Mouse (Mus musculus) adrenal gland, adult (tissue): ENCODE data around the gene Psmb5.
A peak's percentile ranks its signal among the peaks of the same experiment; 100 is the strongest.

Source experiments
- DNase-seq, 2 experiments: peaks; one replicate each; pipeline ENCODE4 v3.0.0; 2022 to 2023; ENCODE audit warnings: low spot score in 1 of 2; ENCODE audit not compliant: inconsistent age in 2 of 2

Psmb5 gene

DNA sequence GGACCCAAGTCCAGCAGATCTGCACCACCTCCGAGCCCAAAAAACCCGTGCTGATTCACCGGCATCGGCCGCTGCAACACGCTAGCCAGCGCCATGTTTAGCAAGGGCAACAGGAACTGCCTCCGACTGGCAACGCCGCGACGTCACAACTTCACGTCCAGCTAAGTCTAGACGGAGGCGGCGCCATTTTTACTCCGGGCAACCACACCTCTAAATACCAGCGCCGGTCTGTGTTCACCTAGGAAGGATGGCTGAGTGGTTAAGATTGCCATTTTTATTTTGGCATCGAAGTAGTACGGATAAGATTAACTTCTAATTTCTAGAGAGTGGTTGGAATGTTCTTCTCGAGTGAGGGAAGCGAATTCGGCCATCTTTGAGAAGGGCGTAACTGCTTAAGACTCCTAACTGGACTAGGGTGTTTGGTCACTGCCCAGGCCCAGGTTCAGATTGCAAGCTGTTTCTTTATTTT is at the start of gene Psmb5:
Gene Psmb5, minus strand, starts transcription at position 126 of the 469 bp plus-strand sequence.
- peak; percentile 90 to 98 for DNase-seq

DNA sequence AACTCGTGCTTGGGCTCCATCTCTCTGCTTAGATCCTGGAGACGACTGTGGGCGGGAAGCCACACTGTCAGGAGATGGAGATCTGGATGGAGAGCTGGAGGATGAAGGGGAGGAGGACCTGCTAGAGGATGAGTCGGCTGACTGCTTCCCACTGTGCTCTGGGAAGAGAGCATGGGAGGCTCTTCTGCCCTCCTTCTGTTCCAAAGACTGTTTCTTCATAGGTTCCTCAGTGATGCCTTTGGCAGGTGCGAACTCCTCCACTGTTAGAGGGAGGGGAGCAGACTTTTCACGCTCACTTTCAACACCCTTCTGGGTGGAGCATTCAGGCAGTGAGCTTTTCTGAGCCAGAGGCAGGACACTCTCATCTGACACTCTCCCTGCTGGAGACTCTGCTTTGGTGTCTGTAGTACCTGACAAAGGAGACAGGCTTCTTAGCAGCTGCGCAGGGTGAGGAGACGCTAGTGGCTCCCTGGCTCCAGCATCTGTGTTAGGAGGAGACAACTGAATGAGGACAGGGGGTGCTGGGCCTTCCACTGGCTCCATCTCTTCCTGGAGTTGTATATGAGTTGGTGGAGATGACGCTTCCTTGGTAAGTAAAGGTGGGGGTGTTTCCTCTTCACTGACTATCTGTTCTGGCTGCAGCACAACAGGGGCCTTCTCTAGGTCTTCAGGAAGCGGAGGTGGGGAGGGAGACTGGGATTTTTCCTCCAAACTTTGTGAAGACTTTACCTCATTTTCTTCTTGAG is 46.8 kb upstream of the Psmb5 start:
- DNase-seq = no peak

- DNase-seq = peak in 1 of 2 experiments; percentile 63
These were observed 42.2 kb upstream of the Psmb5 start for GRCm38 (mm10) chr14:54660009-54660408.

GRCm38 (mm10) chr14:54653496-54653895 is 35.7 kb upstream of the Psmb5 start:
- DNase-seq = peak; percentile 91 to 96

GRCm38 (mm10) chr14:54652787-54653186 is 35.0 kb upstream of the Psmb5 start:
- DNase-seq = peak in 1 of 2 experiments; percentile 55

DNA sequence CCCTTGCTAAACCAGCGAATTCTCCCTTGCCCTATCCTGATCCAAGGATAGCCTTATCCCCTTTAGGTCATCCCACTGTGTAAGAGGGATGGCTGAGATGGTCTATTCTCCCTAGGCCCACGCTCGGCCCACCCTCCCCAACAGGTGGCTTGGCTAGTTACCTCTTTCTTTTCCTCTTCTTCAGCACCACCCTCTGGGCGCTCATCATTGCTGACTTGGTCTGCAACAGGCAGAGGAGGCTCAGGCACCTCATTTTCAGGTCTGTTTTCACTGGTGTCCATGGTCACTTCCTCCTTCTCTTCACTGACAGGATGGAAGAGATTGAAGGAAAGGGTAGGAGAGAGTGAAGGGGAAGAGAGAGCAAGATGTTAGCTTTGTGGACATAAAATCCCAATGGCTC is 33.7 kb upstream of the Psmb5 start:
- DNase-seq = no peak

- peak; percentile 80 to 93 for DNase-seq
These were observed 33.0 kb upstream of the Psmb5 start for GRCm38 (mm10) chr14:54650621-54651454.

GRCm38 (mm10) chr14:54647900-54648299 is 30.1 kb upstream of the Psmb5 start:
- DNase-seq = no peak

DNA sequence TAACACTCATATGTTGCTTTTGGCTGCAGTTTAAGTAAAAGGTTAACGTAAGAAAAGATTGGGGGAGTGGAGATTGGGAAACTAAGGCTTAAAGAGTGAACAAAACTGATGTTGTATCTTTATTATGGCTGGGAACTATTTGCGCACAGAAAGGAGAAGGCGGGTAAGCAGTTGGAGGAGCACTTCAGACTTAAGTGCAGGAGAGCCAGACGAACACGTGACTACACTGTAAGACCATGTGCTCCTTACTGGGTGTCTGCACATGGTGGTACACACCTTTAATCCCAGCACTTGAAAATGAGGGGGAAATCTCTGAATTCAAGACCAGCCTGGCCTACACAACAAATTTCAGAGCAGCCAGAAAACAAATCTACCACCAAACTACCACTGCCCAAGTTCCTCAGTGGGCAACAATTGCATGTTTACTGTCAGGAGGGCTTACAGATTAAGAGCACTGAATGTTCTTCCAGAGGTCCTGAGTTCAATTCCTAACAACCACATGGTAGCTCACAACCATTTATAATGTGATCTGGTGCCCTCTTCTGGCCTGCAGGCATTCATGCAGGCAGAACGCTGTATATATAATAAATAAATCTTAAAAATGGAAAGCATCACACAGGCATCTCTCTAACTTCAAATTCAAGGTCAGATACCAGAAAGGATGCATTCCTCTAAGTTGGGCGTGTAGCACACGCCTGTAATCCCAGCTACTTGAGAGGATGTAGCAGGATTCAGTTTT is 29.2 kb upstream of the Psmb5 start:
- DNase-seq = no peak

- DNase-seq = no peak
These were observed 28.6 kb upstream of the Psmb5 start for GRCm38 (mm10) chr14:54646455-54646854.

DNA sequence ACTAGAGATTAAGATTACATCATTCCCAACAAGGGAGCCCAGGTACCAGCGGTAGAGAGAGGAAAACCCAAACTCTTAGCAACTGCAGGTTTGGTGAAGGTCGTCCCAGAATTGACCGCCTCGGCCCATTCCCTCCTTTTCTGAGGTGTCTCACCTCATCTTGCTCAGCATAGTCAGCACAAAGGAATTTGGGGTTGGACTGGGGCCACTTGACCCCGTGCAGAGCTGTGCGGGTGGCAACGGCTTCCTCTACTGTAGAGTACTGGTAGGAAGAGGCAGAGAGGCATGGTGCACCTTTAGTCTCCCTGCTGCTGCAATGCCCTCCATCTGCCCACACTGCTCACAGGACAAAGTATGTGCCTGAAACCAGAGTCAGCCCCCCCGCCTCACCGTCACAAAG is 26.5 kb upstream of the Psmb5 start:
- DNase-seq = peak; percentile 60 to 73

DNA sequence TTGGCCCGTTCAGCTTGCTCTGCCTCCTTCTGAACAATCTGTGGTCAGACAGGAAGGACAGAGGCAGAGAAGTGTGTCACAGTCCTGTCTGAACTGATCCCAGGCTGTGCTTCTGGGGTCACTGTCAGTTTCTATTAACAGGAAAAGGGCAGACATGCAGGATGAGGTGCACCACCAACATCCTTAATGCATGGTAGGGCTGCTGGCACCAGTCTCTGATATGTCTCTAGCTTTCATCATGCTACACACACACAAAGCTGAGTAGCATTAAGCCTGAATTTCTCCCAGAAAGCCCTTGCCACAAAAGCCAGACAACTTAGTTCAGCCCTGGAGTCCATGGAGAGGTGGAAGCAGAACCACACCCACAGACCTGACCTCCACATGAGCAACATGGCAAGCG is 25.2 kb upstream of the Psmb5 start:
- DNase-seq = no peak

DNA sequence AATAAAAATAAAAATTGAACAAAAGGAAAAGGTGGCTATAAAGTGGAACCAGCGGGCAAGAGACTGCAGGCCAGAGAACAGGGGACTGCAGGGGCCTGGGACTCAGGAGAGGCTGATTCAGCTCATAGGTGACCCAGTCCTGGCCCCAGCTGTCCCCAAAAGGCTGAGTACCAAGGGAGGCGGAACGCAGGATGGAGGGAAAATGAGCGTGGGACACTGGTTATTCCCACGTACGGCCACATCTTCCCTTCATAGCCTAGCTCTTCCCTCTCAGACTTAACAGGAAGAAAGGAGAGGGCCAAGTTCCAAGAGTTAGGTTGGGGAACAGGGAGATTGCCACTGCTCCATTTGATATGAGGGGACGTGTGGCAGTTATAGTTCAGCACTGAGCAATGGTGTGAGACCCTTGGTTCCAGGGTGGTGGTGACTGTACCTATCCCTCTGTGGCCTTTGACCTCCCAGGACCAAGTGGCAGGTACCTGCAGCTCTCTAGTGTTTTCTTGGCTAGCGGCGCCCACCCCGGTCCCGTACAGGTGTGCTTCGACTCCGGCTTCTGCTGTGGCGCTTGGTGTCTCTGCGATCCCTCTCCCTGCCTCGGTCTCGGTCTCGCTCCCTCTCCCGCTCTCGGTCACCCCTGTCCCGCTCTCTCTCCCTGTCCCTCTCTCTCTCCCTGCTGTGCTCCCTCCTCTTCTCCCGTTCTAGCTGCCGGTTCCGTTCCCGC is 24.6 kb upstream of the Psmb5 start:
- peak in 1 of 2 experiments; percentile 56 for DNase-seq

DNA sequence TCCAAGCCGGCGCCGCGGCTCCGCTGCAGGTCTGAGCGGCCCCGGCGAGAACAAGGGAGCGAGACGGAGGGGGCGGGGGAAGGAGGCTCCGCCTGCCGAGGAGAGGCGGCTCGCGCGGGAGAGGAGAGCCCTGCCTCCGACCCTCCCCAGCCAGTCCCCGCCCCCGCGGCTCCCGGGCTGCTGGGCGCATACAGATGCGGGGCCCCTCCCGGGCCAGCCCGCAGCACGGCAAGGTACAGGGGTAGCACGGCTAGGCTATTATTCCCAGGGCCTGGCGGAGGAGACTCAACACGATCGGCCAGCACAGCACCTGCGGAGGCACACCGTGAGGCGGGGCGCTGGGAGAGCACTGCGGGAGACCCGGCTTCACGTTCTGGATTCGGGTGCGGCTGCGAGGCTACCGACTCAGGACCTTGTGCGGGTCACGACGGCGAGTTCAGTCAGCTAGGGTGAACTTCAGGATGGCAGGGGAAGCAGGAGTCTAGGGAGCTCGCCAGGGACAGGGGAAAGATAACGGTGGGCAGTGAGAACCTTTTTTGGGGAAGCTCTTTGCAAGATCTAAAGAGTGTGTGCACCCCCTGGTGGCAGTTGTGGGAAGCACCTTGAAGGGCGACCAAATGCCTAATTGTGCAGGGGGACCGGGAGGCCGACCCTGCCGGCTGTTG is 23.6 kb upstream of the Psmb5 start, which contains the start of gene Cdh24:
Gene Cdh24, minus strand, starts transcription at position 60 of the 665 bp plus-strand sequence.
- peak; percentile 92 to 97 for DNase-seq

DNA sequence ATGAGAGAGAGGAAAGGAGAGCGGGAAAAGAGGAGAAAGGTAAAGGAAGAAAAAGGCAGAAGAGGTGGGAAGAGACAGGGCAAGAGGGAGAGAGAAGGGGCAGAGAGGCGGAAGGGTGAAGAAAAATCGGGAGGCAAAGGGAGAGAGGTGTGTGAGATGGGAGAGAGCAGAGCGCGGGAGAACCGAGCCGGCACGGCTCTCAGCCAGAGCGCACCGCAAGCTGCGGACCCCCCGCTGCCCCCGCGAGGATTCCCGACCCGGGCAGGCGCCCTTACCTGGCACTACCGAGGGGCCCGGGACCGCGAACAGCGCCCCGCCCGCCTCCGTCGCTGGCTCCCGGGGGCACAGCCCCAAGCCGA is 23.1 kb upstream of the Psmb5 start, which contains the start of gene Gm17606:
Gene Gm17606, plus strand, starts transcription at position 7 of the 359 bp plus-strand sequence.
- DNase-seq = no peak

DNA sequence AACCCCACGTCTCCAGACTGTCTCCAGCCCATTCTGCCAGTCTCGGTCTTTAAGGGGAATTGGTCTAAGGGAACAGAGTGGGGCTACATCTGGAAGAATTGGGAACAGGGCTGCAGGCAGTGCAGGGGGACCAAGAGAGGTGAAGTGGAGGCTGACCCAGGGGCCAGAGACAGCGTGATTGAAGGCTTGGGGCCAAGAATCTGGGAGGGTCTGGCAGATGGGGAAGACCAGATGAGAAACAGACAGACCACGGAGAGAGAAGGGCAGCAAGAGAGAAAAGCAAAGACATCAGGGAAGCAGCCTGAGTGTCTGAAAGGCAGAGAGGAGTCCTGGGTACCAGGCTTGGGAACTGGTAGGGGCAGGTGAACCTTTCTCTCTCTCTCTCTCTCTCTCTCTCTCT is 22.3 kb upstream of the Psmb5 start:
- DNase-seq = no peak

DNA sequence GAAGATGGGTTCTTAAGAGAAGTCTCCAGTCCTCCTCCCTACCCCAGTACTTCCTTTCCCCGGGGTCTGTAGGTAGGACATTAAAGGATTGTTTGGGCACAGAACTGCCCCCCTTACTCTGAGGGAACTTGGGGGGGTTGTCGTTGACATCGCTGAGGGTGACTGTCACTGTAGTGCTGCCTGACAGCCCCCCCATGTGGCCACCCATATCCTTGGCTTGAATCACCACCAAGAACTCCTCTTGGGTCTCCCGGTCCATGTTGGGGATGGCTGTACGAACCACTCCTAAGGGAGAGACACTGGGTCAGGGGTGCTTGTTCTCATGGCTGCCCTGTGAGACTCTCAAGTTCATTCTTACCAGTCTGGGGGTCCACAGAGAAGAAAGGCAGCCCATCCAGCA is 20.4 kb upstream of the Psmb5 start:
- no peak for DNase-seq

GRCm38 (mm10) chr14:54636954-54637353 is 19.1 kb upstream of the Psmb5 start:
- peak in 1 of 2 experiments; percentile 77 for DNase-seq

DNA sequence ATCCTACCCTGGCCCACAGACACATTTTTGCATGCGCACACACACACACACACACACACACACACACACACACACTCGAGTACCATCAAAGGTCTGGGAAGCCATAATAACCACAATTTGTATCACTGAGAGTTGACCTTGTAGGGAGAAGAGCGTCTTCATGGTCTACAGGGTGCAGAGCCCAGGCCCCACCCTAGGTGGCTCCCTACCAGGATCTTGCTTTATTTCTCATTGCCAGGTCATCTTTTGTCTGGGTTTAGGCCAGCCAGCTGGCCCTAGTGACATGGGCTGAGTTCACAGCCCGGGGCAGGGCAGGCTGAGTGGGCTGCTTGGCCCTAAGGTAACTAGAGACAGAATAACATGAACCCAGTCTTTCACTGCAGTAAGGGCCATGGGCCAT is 16.4 kb upstream of the Psmb5 start:
- no peak for DNase-seq

GRCm38 (mm10) chr14:54632252-54632651 is 14.4 kb upstream of the Psmb5 start:
- DNase-seq = no peak
